Mouse (Mus musculus): ENCODE data around the gene Clec3b. TPM values are rescaled to one million over a fixed set of nuclear protein-coding genes. Genes with fewer than 3 reads are reported as not detected.

Clec3b gene
- polyA plus RNA-seq (2016; fragmentation: Nextera tagmentation; extraction: Ambion mirVana), result 0.32 TPM in 1 of 2 replicates, not detected in the other

DNA sequence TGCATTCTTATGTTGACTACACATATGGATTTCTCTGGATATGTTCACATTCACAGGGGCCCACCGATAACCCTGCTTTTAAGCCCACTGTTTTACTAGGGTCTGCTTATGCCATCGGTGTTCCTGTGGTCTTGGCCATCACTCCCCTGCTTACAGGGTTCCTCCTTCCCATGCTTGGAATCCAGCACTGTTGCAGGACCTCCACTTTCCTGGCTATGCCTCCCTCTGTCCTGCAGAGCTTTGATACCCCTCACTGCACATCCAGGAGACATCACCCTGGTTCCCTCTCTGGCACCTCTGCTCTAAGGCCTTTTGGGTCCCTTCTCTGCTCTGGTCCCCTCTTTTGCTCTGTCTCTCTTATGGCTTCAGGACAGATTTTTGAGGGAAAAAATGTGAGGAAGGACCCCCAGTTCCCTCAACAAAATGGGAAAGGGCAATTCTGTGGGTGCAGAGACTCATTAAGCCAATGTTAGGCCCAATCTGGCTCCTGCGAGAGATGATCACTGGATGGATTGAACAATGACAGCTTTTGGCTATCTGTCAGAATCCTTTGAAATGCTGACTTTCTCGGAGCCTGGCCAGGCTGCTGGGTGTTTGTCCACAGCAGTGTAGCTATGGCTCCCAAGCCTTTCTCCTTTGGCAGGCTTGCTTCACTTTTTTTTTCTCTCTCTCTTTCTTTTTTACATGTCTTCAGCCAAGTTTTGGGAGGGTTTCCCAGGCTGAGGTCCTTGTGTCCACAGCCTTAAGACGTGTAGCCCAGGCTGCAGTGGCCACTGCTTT lies at the start of gene Clec3b:
Gene Clec3b (plus strand): TSS at position 706 of the 780 bp plus-strand sequence.
- Histone ChIP-seq H3K27me3 (no peaks in the 10 kb centered on the region), H3K27ac (no peak within 1 kb of the TSS), H3K4me3 (replicated peaks) (no peak within 1 kb of the TSS), H3K36me3 (replicated peaks) (no peaks in the 10 kb centered on the region), H3K9me3 (no peaks in the 10 kb centered on the region), H3K4me2 (no peak within 1 kb of the TSS), H3K9ac (no peak within 1 kb of the TSS), H3K4me1 (no peaks in the 10 kb centered on the region)
- 88% methylated on average over 5 of the region's 5 CpGs for WGBS
- ATAC-seq (ENCODE audit: low FRiP score), result no peak

DNA sequence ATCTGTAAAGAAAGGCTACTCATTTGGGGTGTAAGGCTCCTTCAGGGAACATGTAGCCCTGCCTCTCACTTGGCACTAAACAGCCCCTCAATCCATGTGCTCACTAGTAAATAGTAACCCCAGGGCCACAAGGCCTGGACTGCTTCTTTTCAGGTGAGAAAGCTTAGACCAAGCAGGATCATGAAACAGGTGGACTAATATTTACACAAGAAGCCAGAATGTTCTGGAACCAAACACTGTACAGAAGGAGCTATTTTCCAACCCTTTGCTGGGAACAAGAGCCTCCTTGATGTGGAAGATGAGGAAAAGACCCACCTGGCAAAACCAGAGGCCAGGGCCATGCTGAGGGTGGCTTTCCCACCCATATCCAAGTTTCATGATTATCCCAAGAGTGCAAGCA lies 47.3 kb upstream of the Clec3b start:
- Histone ChIP-seq H3K27me3 (no peaks in the 10 kb centered on the region), H3K9me3 (no peaks in the 10 kb centered on the region), H3K4me3 (replicated peaks) (no peak overlapping the region), H3K4me1 (no peaks in the 10 kb centered on the region), H3K4me2 (no peak overlapping the region), H3K27ac (no peak overlapping the region), H3K36me3 (replicated peaks) (peaks cover 26% of the 10 kb centered on the region), H3K9ac (no peak overlapping the region)
- no peak for ATAC-seq (ENCODE audit: low FRiP score)

DNA sequence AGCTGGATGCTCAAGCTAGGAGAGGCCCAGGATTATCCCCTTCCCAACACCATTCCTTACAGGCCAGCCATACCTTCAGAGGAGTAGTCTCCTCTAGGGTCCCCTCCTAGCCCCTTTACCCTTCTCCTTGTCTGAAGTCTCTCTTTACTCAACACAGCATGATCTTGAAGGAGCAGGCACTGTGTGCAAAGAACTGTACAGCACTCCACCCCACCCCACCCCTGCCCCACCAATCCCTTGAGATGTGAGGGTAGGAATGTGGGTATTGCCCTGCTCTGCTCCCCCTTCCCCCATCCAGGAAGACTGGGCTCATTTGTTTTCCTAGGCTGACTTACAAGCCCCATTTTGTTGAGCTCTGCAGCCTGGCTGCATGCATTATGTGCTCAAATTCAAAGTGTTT lies 46.4 kb upstream of the Clec3b start:
- Histone ChIP-seq H3K4me1 (no peaks in the 10 kb centered on the region), H3K36me3 (replicated peaks) (peaks cover 19% of the 10 kb centered on the region), H3K4me2 (no peak overlapping the region), H3K9me3 (no peaks in the 10 kb centered on the region), H3K9ac (no peak overlapping the region), H3K4me3 (replicated peaks) (no peak overlapping the region), H3K27me3 (no peaks in the 10 kb centered on the region), H3K27ac (no peak overlapping the region)
- ATAC-seq (ENCODE audit: low FRiP score), result no peak

DNA sequence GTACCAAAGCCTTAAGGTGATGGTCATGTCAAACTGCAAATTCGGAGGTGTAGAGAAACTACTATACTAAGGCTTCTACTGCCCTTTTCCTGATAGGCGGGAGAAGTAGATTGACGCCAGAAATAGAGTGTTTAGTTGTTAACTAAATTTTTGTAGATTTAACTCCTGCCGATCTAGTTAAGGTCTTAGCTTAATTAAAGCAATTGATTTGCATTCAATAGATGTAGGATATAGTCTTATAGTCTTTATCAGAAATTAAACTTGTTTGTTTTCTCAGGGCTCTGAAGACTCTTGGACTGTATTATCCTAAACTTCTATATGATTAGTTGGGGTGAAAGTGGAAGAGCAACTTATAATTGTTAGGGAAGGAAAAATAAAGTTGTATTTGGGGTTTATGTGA lies 43.6 kb upstream of the Clec3b start:
- no peak overlapping the region for H3K9ac ChIP-seq
- 91% methylated on average over 4 of the region's 4 CpGs for WGBS
- H3K4me3 ChIP-seq (replicated peaks), result no peak overlapping the region
- H3K27me3 ChIP-seq, result no peaks in the 10 kb centered on the region
- no peak overlapping the region for H3K4me2 ChIP-seq
- ATAC-seq (ENCODE audit: low FRiP score), result no peak
- no peak overlapping the region for H3K27ac ChIP-seq
- no peaks in the 10 kb centered on the region for H3K9me3 ChIP-seq
- peaks cover 5% of the 10 kb centered on the region; the same call in 1 of the 2 replicates for H3K36me3 ChIP-seq (replicated peaks)
- H3K4me1 ChIP-seq, result peaks cover 11% of the 10 kb centered on the region

DNA sequence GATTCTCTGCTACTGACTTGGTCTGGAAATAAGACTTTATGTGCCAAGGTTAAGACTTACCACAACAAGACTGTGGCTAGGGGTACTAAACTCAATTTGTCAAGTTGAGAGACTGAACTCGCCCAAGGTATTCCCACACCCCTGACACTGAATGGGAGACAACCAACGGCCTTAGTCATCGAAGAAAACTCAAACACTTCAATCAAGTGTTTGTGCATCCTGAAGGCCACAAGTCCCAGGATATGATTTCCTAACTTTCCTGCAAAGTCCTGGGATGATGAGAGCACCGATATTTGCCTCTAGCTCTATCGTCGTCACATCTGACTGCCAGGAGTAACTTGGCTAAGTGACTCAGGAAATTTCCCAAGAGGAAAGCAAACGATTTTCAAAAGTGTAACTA lies 41.6 kb upstream of the Clec3b start:
- Histone ChIP-seq H3K27me3 (no peaks in the 10 kb centered on the region), H3K27ac (no peak overlapping the region), H3K4me1 (peaks cover 20% of the 10 kb centered on the region), H3K4me2 (no peak overlapping the region), H3K9ac (no peak overlapping the region), H3K4me3 (replicated peaks) (no peak overlapping the region), H3K9me3 (no peaks in the 10 kb centered on the region), H3K36me3 (replicated peaks) (peaks cover 5% of the 10 kb centered on the region; the same call in 1 of the 2 replicates)
- 92% methylated on average over 7 of the region's 7 CpGs for WGBS
- ATAC-seq (ENCODE audit: low FRiP score), result no peak

DNA sequence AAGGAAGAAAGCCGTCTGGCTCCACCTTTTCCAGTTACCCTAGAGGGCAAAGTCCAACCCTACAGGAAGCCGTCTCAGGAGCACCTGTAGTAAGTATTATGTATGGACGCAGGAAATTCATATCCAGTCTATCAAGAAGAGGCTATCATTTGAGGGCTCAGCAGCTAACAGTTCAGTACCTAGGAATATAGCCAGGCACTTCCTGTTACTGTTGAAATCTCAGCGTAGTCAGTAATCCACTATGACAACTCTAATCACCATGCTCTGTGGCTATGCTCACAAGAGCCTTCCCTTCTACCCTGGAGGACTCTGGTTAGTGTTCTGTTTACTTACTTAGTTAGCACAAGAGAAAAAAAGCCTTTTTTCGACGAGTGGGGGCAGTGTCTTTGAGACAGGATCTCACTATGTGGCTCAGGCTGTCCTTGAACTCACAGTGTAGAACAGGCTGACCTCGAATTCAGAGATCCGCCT lies 39.0 kb upstream of the Clec3b start:
- WGBS, result 66% methylated on average over 8 of the region's 8 CpGs
- Histone ChIP-seq H3K27ac (no peak overlapping the region), H3K4me1 (peaks cover 20% of the 10 kb centered on the region), H3K4me2 (peak overlapping the region; percentile 92), H3K36me3 (replicated peaks) (peaks cover 7% of the 10 kb centered on the region), H3K9ac (no peak overlapping the region), H3K9me3 (no peaks in the 10 kb centered on the region), H3K27me3 (no peaks in the 10 kb centered on the region), H3K4me3 (replicated peaks) (peak overlapping the region; percentile 93)
- no peak for ATAC-seq (ENCODE audit: low FRiP score)

DNA sequence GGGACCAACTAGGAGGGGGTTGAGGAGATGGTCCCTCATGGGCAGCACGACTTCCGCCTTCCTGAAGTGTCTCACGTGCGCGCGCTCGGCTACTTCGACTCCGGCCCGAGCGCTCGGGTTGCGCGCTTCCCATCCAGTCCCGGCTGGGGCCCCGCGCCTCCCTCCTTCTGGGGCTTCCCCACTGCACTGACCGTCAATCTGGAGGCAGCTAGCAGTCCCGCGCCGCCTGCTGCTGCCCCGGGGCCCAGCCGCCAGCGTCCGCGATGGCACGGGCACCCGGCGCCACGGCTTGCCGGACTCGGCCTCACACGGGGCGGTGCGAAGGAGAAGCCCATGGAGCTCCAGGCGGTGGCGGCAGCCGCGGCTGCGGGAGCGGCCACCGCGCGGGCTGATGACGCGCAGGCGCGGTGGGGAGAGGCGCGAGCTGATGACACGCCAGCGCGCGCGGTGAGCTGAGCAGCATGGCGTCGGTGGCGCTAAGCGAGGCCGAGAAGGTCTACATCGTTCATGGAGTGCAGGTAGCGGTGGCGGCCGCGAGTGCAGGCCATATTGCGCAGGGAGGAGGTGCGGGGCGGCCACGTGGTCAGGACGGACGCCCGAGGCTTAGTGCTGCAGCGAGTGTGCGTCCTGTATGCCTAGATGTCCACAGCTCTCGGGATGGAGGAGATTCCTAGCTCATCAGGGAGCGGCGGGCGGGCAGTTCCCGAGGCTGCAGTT lies 37.8 kb upstream of the Clec3b start, which contains the start of the genes Zdhhc3 and Exosc7:
Gene Zdhhc3 (minus strand): TSS at position 401 of the 717 bp plus-strand sequence.
Gene Exosc7 (plus strand): TSS at position 411 of the 717 bp plus-strand sequence.
- Histone ChIP-seq H3K4me2 (peak within 1 kb of the TSS; percentile 92), H3K9ac (peak within 1 kb of the TSS; percentile 96), H3K36me3 (replicated peaks) (peaks cover 7% of the 10 kb centered on the region), H3K27me3 (no peaks in the 10 kb centered on the region), H3K4me3 (replicated peaks) (peak within 1 kb of the TSS; percentile 93), H3K27ac (peak within 1 kb of the TSS; percentile 96), H3K4me1 (peaks cover 20% of the 10 kb centered on the region), H3K9me3 (no peaks in the 10 kb centered on the region)
- ATAC-seq (ENCODE audit: low FRiP score), result peak; percentile 96
- WGBS, result under 1% methylated on average over 77 of the region's 79 CpGs

DNA sequence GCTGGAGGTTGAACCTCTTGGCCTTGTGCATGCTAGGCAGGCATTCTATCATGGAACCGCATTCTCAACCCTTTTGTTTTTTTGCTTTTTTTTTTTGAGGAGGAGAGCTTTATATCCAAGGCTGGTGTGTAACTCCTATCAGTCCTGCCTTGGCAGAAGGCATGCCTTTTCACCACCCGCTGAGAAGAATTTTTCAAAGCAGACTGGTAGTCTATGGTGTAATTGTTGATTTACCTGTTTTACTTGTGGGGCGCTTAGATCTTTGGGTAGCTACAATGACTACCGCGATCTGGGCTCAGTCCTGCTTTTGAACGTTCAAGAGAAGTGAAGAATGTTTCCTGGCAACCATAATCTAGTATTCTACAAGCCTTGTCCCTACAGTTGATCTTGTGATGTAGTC lies 36.8 kb upstream of the Clec3b start:
- H3K36me3 ChIP-seq (replicated peaks), result peaks cover 13% of the 10 kb centered on the region
- peak overlapping the region; percentile 93 for H3K4me3 ChIP-seq (replicated peaks)
- WGBS, result 75% methylated on average over 6 of the region's 6 CpGs
- no peaks in the 10 kb centered on the region for H3K27me3 ChIP-seq
- H3K9me3 ChIP-seq, result no peaks in the 10 kb centered on the region
- H3K27ac ChIP-seq, result no peak overlapping the region
- H3K9ac ChIP-seq, result peak overlapping the region; percentile 96
- H3K4me1 ChIP-seq, result peaks cover 20% of the 10 kb centered on the region
- ATAC-seq (ENCODE audit: low FRiP score), result no peak
- H3K4me2 ChIP-seq, result peak overlapping the region; percentile 92

DNA sequence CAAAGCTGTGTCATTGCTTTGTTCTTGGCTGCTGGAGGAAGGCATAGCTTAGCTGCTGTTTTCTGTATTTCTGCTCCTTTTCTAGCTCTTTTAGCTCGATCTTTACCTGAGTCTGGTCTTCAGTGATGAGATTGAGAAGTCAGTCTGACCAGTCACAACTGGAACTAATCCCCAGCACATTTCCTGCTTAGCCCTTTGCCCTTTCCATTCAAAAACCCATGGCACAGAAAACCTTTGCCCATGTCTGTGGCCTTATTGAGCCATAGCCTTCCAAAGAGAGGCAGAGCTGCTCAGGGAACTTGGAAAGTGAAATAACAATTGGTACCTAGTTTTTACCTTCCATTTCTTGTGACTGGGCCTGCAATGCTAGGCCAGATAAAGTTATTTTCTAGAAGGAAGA lies 35.2 kb upstream of the Clec3b start:
- 82% methylated on average over 1 of the region's 1 CpGs for WGBS
- no peak for ATAC-seq (ENCODE audit: low FRiP score)

DNA sequence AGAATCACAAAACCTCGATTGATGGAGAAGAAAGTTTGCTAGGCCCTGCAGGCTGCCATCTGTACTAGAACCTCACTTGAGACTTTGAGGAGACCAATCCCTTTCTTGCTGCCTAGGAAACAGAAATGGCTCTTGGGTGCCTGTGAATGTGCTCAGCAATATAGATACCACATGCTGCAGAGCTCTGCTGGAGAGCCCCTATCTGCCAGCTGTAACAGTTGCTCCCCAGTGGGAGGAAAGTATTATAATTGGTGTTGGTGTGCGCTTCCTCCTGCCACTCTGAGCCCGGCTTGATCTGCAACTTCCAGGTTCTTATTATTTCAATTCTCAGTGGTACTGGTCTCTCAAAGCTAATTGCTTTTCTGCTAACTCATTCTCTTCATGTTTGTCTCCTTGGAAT lies 27.7 kb upstream of the Clec3b start:
- 90% methylated on average over 3 of the region's 3 CpGs for WGBS
- ATAC-seq (ENCODE audit: low FRiP score), result no peak

More for the DNA sequence above, 35.2 kb upstream of the Clec3b start:
- no peak overlapping the region for H3K9ac ChIP-seq
- no peaks in the 10 kb centered on the region for H3K27me3 ChIP-seq
- H3K36me3 ChIP-seq (replicated peaks), result peaks cover 30% of the 10 kb centered on the region
- no peak overlapping the region for H3K27ac ChIP-seq
- H3K9me3 ChIP-seq, result no peaks in the 10 kb centered on the region
- no peak overlapping the region for H3K4me2 ChIP-seq
- no peak overlapping the region for H3K4me3 ChIP-seq (replicated peaks)
- peaks cover 20% of the 10 kb centered on the region for H3K4me1 ChIP-seq

DNA sequence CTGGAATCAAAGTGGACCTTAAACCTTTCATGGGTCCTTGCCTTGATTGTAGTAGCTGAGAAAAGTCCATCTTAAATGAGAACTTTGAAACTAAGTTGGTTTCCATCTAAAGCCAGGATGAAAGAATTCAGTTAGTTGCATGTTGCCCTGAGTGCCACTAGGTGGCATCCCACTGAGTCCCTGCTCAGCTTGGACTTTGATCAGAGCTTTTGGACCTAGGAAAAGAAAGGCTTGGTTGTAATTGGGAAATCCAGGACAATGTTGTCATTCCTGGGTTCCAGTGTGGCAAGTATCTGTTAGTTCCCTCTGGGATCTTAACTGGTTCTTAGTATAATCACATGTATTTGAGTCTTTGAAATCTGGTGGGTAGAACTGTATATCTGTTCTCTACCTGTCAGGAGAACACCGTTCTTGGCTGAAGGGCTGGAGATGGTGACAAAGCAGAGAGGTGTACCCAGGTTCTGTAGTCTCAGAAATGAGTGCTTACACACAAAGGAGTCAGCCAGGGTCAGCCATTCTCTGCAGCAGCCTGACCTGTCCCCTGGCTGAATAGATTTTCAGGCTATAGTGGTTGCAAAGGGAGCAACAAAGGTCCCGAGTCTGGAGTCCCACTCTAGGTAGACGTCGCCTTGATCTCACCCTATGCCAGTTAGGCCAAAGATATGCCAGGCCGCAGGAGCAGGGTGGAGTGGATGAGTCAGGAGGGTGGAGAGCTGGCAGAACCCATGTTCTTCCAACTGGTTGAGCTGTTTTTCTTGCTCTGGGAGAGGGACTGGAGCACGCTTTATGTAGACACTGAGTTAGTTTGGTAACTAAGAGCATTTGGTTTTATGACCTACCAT lies 27.0 kb upstream of the Clec3b start:
- H3K9ac ChIP-seq, result no peak overlapping the region
- 91% methylated on average over 6 of the region's 6 CpGs for WGBS
- no peak overlapping the region for H3K4me3 ChIP-seq (replicated peaks)
- no peaks in the 10 kb centered on the region for H3K9me3 ChIP-seq
- no peak for ATAC-seq (ENCODE audit: low FRiP score)
- no peaks in the 10 kb centered on the region for H3K27me3 ChIP-seq
- H3K36me3 ChIP-seq (replicated peaks), result peaks cover 88% of the 10 kb centered on the region
- no peaks in the 10 kb centered on the region for H3K4me1 ChIP-seq
- no peak overlapping the region for H3K4me2 ChIP-seq
- H3K27ac ChIP-seq, result no peak overlapping the region

More for the DNA sequence above, 27.7 kb upstream of the Clec3b start:
- Histone ChIP-seq H3K27ac (no peak overlapping the region), H3K9ac (no peak overlapping the region), H3K36me3 (replicated peaks) (peaks cover 85% of the 10 kb centered on the region), H3K27me3 (no peaks in the 10 kb centered on the region), H3K4me2 (no peak overlapping the region), H3K4me1 (no peaks in the 10 kb centered on the region), H3K4me3 (replicated peaks) (no peak overlapping the region), H3K9me3 (no peaks in the 10 kb centered on the region)

Measured in forebrain, embryonic 12.5 days (tissue).